Mouse (Mus musculus) hematopoietic stem cell, adult 5-6 weeks (primary cell): ENCODE measurements around the gene Ifna13. TPM values are rescaled to one million over a fixed set of nuclear protein-coding genes. Genes with fewer than 3 reads are reported as not detected.

Experiments
- total RNA-seq: library from RNA; stranded (forward); fragments of 172-1452, 232-1000 nt; gene quantifications from 2 replicates; pipeline ENCODE4 v1.2.3, GENCODE M21; 2017

Gene Ifna13
- total RNA-seq, 1 experiment from 2014 or later: not detected

Other genes with a start within 250 kb of the Ifna13 start
- 25.9 and 33.5 TPM in 2 replicates for gene Hacd4, start 205.5 kb downstream of the Ifna13 start, total RNA-seq
- gene Ifnb1, start 121.7 kb downstream of the Ifna13 start, total RNA-seq: not detected in 2 replicates
- not detected in 2 replicates for gene Ifna15, start 86.2 kb downstream of the Ifna13 start, total RNA-seq
- not detected in 2 replicates for gene Ifna14, start 72.7 kb downstream of the Ifna13 start, total RNA-seq
- not detected in 2 replicates for gene Ifna9, start 52.1 kb downstream of the Ifna13 start, total RNA-seq
- gene Ifna12, start 41.1 kb downstream of the Ifna13 start, total RNA-seq: not detected in 2 replicates
- not detected in 2 replicates for gene C87499, start 10.0 kb downstream of the Ifna13 start, total RNA-seq
- not detected in 2 replicates for gene Ifna16, start 32.5 kb upstream of the Ifna13 start, total RNA-seq
- gene Ifna2, start 39.5 kb upstream of the Ifna13 start, total RNA-seq: not detected in 2 replicates
- gene Ifnab, start 46.9 kb upstream of the Ifna13 start, total RNA-seq: not detected in 2 replicates
- 2.2 TPM in 1 of 2 replicates, not detected in the other for gene Gm26566, start 77.3 kb upstream of the Ifna13 start, total RNA-seq
- gene Klhl9, start 78.0 kb upstream of the Ifna13 start, total RNA-seq: 101 and 115 TPM in 2 replicates
- gene Gm13271, start 110.4 kb upstream of the Ifna13 start, total RNA-seq: not detected in 2 replicates
- not detected in 2 replicates for gene Gm13283, start 115.7 kb upstream of the Ifna13 start, total RNA-seq
- gene Gm13290, start 129.4 kb upstream of the Ifna13 start, total RNA-seq: not detected in 2 replicates
- not detected in 2 replicates for gene Gm13289, start 132.5 kb upstream of the Ifna13 start, total RNA-seq
- gene Gm13272, start 135.4 kb upstream of the Ifna13 start, total RNA-seq: not detected in 2 replicates
- 0.55 TPM in 1 of 2 replicates, not detected in the other for gene Ifnz, start 137.7 kb upstream of the Ifna13 start, total RNA-seq
- not detected in 2 replicates for gene Gm13276, start 141.2 kb upstream of the Ifna13 start, total RNA-seq
- gene Gm13277, start 144.2 kb upstream of the Ifna13 start, total RNA-seq: not detected in 2 replicates
- gene Gm13278, start 147.1 kb upstream of the Ifna13 start, total RNA-seq: not detected in 2 replicates
- gene Gm13275, start 150.0 kb upstream of the Ifna13 start, total RNA-seq: not detected in 2 replicates
- gene Gm13279, start 152.9 kb upstream of the Ifna13 start, total RNA-seq: not detected in 2 replicates
- gene Gm13285, start 155.2 kb upstream of the Ifna13 start, total RNA-seq: 0.89 TPM in 1 of 2 replicates, not detected in the other
- not detected in 2 replicates for gene Gm13287, start 158.8 kb upstream of the Ifna13 start, total RNA-seq
- gene Gm13288, start 161.1 kb upstream of the Ifna13 start, total RNA-seq: not detected in 2 replicates
- gene Ifna7, start 171.8 kb upstream of the Ifna13 start, total RNA-seq: not detected in 2 replicates
- not detected in 2 replicates for gene Ifna11, start 175.5 kb upstream of the Ifna13 start, total RNA-seq
- not detected in 2 replicates for gene Ifna6, start 183.0 kb upstream of the Ifna13 start, total RNA-seq
- gene Ifna5, start 191.1 kb upstream of the Ifna13 start, total RNA-seq: not detected in 2 replicates
- not detected in 2 replicates for gene Ifna4, start 197.4 kb upstream of the Ifna13 start, total RNA-seq
- not detected in 2 replicates for gene Ifna1, start 205.6 kb upstream of the Ifna13 start, total RNA-seq
- gene Ifne, start 235.7 kb upstream of the Ifna13 start, total RNA-seq: not detected in 2 replicates